In the genomic region with DNA sequence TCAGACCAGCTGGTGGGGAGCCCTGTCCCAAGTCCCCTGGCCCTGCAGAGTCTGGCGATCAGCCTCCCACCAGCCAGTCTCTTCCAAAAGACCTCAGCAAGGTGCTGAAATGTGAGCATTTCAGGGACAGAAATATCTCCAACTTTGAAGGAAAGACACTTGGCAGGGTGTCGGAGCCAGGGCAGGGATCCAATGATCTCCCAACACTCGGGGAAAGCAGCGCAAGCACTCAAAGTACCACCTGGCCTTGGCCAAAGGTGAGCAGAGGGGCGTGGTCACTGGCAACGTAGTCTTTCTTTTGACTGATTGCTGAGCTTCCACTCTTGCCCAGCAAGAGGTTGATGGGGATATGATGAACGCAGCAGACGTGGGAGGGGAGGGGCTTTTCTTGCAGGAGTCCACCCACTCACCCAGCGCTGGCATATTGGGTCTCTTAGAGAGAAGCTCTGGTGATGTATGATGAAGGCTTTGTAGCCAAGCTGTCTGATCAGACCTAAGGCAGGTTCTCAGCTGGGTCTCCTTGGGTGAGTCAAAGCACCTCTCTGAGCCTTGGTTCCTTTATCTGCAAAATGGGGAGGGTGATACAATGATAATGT, we compare ENCODE assay signal across 29 mouse cellular contexts. TPM values are rescaled to one million over a fixed set of nuclear protein-coding genes. Genes with fewer than 3 reads are reported as not detected.
DNase-seq lines count a peak whose midpoint lies in the region; TF ChIP-seq lines count a peak whose summit lies in the region.
"Had no signal": no experiment of that assay in that cellular context is flagged by ENCODE, and none has a peak within 500 bp of the region (broad histone marks: within the 10 kb centered on the region; RNA-seq: fewer than 3 reads in every experiment).

No protein-coding gene starts in this region.

- peaks cover 6% of the 10 kb centered on the region for H3K4me1 ChIP-seq in cerebellum, adult 2 months (ENCODE audit: control insufficient read depth, insufficient read depth, low read length)
- no peaks in the 10 kb centered on the region for H3K4me1 ChIP-seq in kidney, adult 2 months (ENCODE audit: control insufficient read depth, insufficient read depth, low read length)

- no peaks in the 10 kb centered on the region for H3K27me3 ChIP-seq in cerebellum, adult 2 months (ENCODE audit: control insufficient read depth, insufficient read depth, low read length)
- H3K27me3 ChIP-seq in kidney, adult 2 months (replicated peaks; ENCODE audit: control insufficient read depth, insufficient read depth, low read length) = no peaks in the 10 kb centered on the region
- H3K27me3 ChIP-seq: forebrain, embryonic 15.5 days had no signal

- DNase-seq in cerebellum, adult 9-11 months = peak; percentile 29
- DNase-seq in cerebellum, postnatal 36 days = no peak
- peak; percentile 41 to 60 for DNase-seq in cerebellum, postnatal 25 days
- DNase-seq in cerebellum, adult 2 months = no peak
- peak; percentile 33 for DNase-seq in kidney, adult 2 months
- no peak for DNase-seq in kidney, adult 11 months
- DNase-seq in thymus, postnatal 14 days = no peak
- DNase-seq: adrenal gland, adult 2 months; adrenal gland, postnatal 14 days; B cell, adult 2 months; cerebellum, adult 18-20 months; embryo, embryonic 11 days; gastrocnemius, adult 2 months; gastrocnemius, postnatal 14 days; heart, adult 18-20 months; heart, postnatal 14 days; heart, postnatal 4 days; kidney, adult 8-10 months had no signal

- 15% methylated on average over 9 of the region's 9 CpGs for WGBS in cerebellum, adult 2 months
- 40% methylated on average over 9 of the region's 9 CpGs for WGBS in kidney, adult 2 months

- no peaks in the 10 kb centered on the region for H3K36me3 ChIP-seq in kidney, adult 2 months (ENCODE audit: control insufficient read depth, insufficient read depth, low read length)
- H3K36me3 ChIP-seq: embryonic facial prominence, embryonic 10.5 days; embryonic facial prominence, embryonic 13.5 days; forebrain, embryonic 12.5 days; forebrain, embryonic 15.5 days; heart, embryonic 12.5 days; heart, embryonic 15.5 days had no signal

- H3K4me3 ChIP-seq in cerebellum, adult 2 months (replicated peaks; ENCODE audit: insufficient read depth, low read depth, low read length) = no peak overlapping the region
- H3K4me3 ChIP-seq in kidney, adult 2 months (ENCODE audit: insufficient read depth, low read depth, low read length) = no peak overlapping the region
- H3K4me3 ChIP-seq: embryonic facial prominence, embryonic 10.5 days; embryonic facial prominence, embryonic 13.5 days; erythroblast, embryonic 14.5 days; forebrain, embryonic 12.5 days; forebrain, embryonic 15.5 days; gastrocnemius, adult 2 months; heart, embryonic 12.5 days; heart, embryonic 15.5 days had no signal

- no peak for TF ChIP-seq CTCF in cerebellum, adult 2 months (IDR thresholded peaks at IDR 0.05; ENCODE audit: borderline replicate concordance, insufficient read depth, low read depth, low read length)
- TF ChIP-seq CTCF in kidney, adult 2 months (conservative IDR thresholded peaks at IDR 0.05; ENCODE audit: insufficient read depth, insufficient read length, low read depth, low read length) = no peak

- no peak overlapping the region for H3K27ac ChIP-seq in cerebellum, adult 2 months (ENCODE audit: insufficient read depth, low read length)
- no peak overlapping the region for H3K27ac ChIP-seq in kidney, adult 2 months (ENCODE audit: insufficient read depth, low read depth, low read length)
- H3K27ac ChIP-seq: embryonic facial prominence, embryonic 10.5 days; embryonic facial prominence, embryonic 13.5 days; forebrain, embryonic 12.5 days; forebrain, embryonic 15.5 days; gastrocnemius, adult 2 months; heart, embryonic 15.5 days; hindbrain, embryonic 14.5 days; hindbrain, postnatal 0 days had no signal

- no peak for TF ChIP-seq POLR2A in cerebellum, adult 2 months (IDR thresholded peaks at IDR 0.05; ENCODE audit: borderline replicate concordance, insufficient read depth, low read length)
- no peak for TF ChIP-seq POLR2A in kidney, adult 2 months (IDR thresholded peaks at IDR 0.05; ENCODE audit: low read depth, low read length)

RNA-seq across cellular contexts. Expression of gene Scrt2, which starts 5.9 kb away (rescaled TPM):
- 14.8 and 15.4 TPM in 2 replicates for polyA plus RNA-seq in cerebellum, adult 2 months (2012; rRNA removed)
- not detected in 2 replicates for polyA plus RNA-seq in kidney, adult 2 months (2012; rRNA removed)
- polyA plus RNA-seq: erythroblast, embryonic 14.5 days; heart, embryonic 15.5 days; inflammation-experienced regulatory T-cells, adult 6 months; intestine, embryonic 16.5 days had no signal

RNA-seq across cellular contexts. Expression of gene Srxn1, which starts 29.9 kb away (rescaled TPM):
- 138 TPM in 2 replicates for polyA plus RNA-seq in cerebellum, adult 2 months (2012; rRNA removed)
- polyA plus RNA-seq in kidney, adult 2 months (2012; rRNA removed) = 113 and 135 TPM in 2 replicates

Comparison
In these comparisons a context has a peak if more than half of its experiments do, and no peak if none do; other contexts are left out.
1. DNase-seq: peak in cerebellum, adult 9-11 months (single experiment), cerebellum, postnatal 25 days (2 of 2) and kidney, adult 2 months (single experiment); none in cerebellum, postnatal 36 days (0 of 2), cerebellum, adult 2 months (0 of 2), kidney, adult 11 months (single experiment) and thymus, postnatal 14 days (single experiment).
2. RNA of gene Scrt2, which starts 5.9 kb away (polyA plus RNA-seq): 14.8 to 15.4 TPM in cerebellum, adult 2 months; not detected in kidney, adult 2 months; every median in the first group is over 10 times any median in the second.